Mouse (Mus musculus) kidney, adult 2 months (tissue): Measurements from ENCODE around the gene Adamts10. TPM values are rescaled to one million over a fixed set of nuclear protein-coding genes. Genes with fewer than 3 reads are reported as not detected.

Experiments used
- DNase-seq: peaks from one replicate; pipeline ENCODE4 v3.0.0; 2021
- H3K27ac ChIP-seq: fragments of 200-500 bp; 2 replicates; pipeline ENCODE4 v1.5.1; 2012; ENCODE audit warnings: low read depth, low read length, control low read depth, inconsistent platforms; ENCODE audit not compliant: insufficient read depth
- H3K27me3 ChIP-seq: fragments of 200-500 bp; replicated peaks from 2 replicates; pipeline ENCODE4 v1.6.1; 2012; ENCODE audit warnings: mild to moderate bottlenecking, moderate library complexity, low read length, inconsistent platforms; ENCODE audit not compliant: control insufficient read depth, insufficient read depth
- H3K36me3 ChIP-seq: fragments of 200-500 bp; 2 replicates; pipeline ENCODE4 v1.6.1; 2012; ENCODE audit warnings: mild to moderate bottlenecking, moderate library complexity, low read length, inconsistent platforms; ENCODE audit not compliant: control insufficient read depth, insufficient read depth
- H3K4me1 ChIP-seq: fragments of 200-500 bp; 2 replicates; pipeline ENCODE4 v1.6.1; 2011; ENCODE audit warnings: low read length; ENCODE audit not compliant: control insufficient read depth, insufficient read depth
- H3K4me3 ChIP-seq: fragments of 200-500 bp; 2 replicates; pipeline ENCODE4 v1.5.1; 2011; ENCODE audit warnings: mild to moderate bottlenecking, low read depth, low read length, control low read depth; ENCODE audit not compliant: insufficient read depth
- CTCF ChIP-seq: fragments of 200-500 bp; conservative IDR thresholded peaks from 2 replicates; pipeline ENCODE4 v1.5.1; 2011; ENCODE audit warnings: low read depth, mild to moderate bottlenecking, control low read depth, low read length, moderate library complexity, mixed read lengths; ENCODE audit not compliant: insufficient read depth, insufficient read length
- POLR2A ChIP-seq: fragments of 200-500 bp; IDR thresholded peaks from one replicate; pipeline ENCODE4 v1.6.1; 2011; ENCODE audit warnings: low read depth, low read length, control low read depth
- WGBS: fragments of 180-500 bp; shearing (Covaris S2); methylation state at CpG from one replicate; pipeline ENCODE4 v1.1.7; 2018; 5-methylcytosine and 5-hydroxymethylcytosine counted together
- polyA plus RNA-seq: library from polyadenylated mRNA; depleted of rRNA; stranded (reverse); fragments of >200 nt; gene quantifications from 2 replicates; pipeline ENCODE4 v1.2.3, GENCODE M21; 2012; rRNA removed

Gene Adamts10
- polyA plus RNA-seq, result 31.4 and 37.9 TPM in 2 replicates

- no peaks in the 10 kb centered on the region for H3K36me3 ChIP-seq
- H3K4me1 ChIP-seq, result no peaks in the 10 kb centered on the region
- peak within 1 kb of the TSS; percentile 37 for H3K27ac ChIP-seq
- TF ChIP-seq POLR2A (no peak), CTCF (no peak)
- WGBS, result 1% methylated on average over 44 of the region's 44 CpGs
- peak within 1 kb of the TSS; percentile 72 for H3K4me3 ChIP-seq
- H3K27me3 ChIP-seq, result no peaks in the 10 kb centered on the region
- peak; percentile 84 for DNase-seq
Measured at GRCm38 (mm10) chr17:33523918-33524755, at the start of gene Adamts10. Gene Adamts10, plus strand, starts transcription at chr17:33524204.

- H3K36me3 ChIP-seq, result no peaks in the 10 kb centered on the region
- no peak overlapping the region for H3K27ac ChIP-seq
- DNase-seq, result no peak
- no peaks in the 10 kb centered on the region for H3K4me1 ChIP-seq
- WGBS, result 25% methylated on average over 6 of the region's 6 CpGs
- no peak for TF ChIP-seq POLR2A
- TF ChIP-seq CTCF, result no peak
- H3K4me3 ChIP-seq, result no peak overlapping the region
- no peaks in the 10 kb centered on the region for H3K27me3 ChIP-seq
Measured at GRCm38 (mm10) chr17:33484020-33484419, 40.0 kb upstream of the Adamts10 start.

- 77% methylated on average over 2 of the region's 2 CpGs for WGBS
- no peaks in the 10 kb centered on the region for H3K4me1 ChIP-seq
- TF ChIP-seq CTCF (no peak), POLR2A (no peak)
- H3K4me3 ChIP-seq, result no peak overlapping the region
- no peaks in the 10 kb centered on the region for H3K36me3 ChIP-seq
- no peak overlapping the region for H3K27ac ChIP-seq
- H3K27me3 ChIP-seq, result no peaks in the 10 kb centered on the region
- no peak for DNase-seq
Measured at GRCm38 (mm10) chr17:33487211-33487610, 36.8 kb upstream of the Adamts10 start.

GRCm38 (mm10) chr17:33487652-33488051, 36.4 kb upstream of the Adamts10 start:
- peak; percentile 17 for DNase-seq
- H3K4me1 ChIP-seq, result no peaks in the 10 kb centered on the region
- H3K36me3 ChIP-seq, result no peaks in the 10 kb centered on the region
- 100% methylated on average over 1 of the region's 1 CpGs for WGBS
- no peaks in the 10 kb centered on the region for H3K27me3 ChIP-seq
- TF ChIP-seq POLR2A (no peak), CTCF (no peak)
- no peak overlapping the region for H3K27ac ChIP-seq
- no peak overlapping the region for H3K4me3 ChIP-seq

GRCm38 (mm10) chr17:33491371-33491770, 32.6 kb upstream of the Adamts10 start:
- TF ChIP-seq POLR2A (no peak), CTCF (no peak)

GRCm38 (mm10) chr17:33493065-33493464, 30.9 kb upstream of the Adamts10 start:
- TF ChIP-seq POLR2A (no peak), CTCF (peak; percentile 65)
- WGBS, result 73% methylated on average over 6 of the region's 6 CpGs
- Histone ChIP-seq H3K4me3 (no peak overlapping the region), H3K27ac (no peak overlapping the region), H3K36me3 (no peaks in the 10 kb centered on the region), H3K27me3 (no peaks in the 10 kb centered on the region), H3K4me1 (no peaks in the 10 kb centered on the region)
- peak; percentile 35 for DNase-seq

More at GRCm38 (mm10) chr17:33491371-33491770, 32.6 kb upstream of the Adamts10 start:
- Histone ChIP-seq H3K4me3 (no peak overlapping the region), H3K4me1 (no peaks in the 10 kb centered on the region), H3K27ac (no peak overlapping the region), H3K27me3 (no peaks in the 10 kb centered on the region), H3K36me3 (no peaks in the 10 kb centered on the region)
- WGBS, result 90% methylated on average over 2 of the region's 2 CpGs
- DNase-seq, result no peak

- no peak for DNase-seq
Measured at GRCm38 (mm10) chr17:33494586-33494985, 29.4 kb upstream of the Adamts10 start.

More at GRCm38 (mm10) chr17:33494586-33494985, 29.4 kb upstream of the Adamts10 start:
- H3K4me1 ChIP-seq, result no peaks in the 10 kb centered on the region
- no peaks in the 10 kb centered on the region for H3K36me3 ChIP-seq
- H3K4me3 ChIP-seq, result no peak overlapping the region
- TF ChIP-seq POLR2A (no peak), CTCF (no peak)
- H3K27ac ChIP-seq, result no peak overlapping the region
- H3K27me3 ChIP-seq, result no peaks in the 10 kb centered on the region
